Mouse (Mus musculus) MEL (cell line): ENCODE measurements around the gene Itga5.

ENCODE experiments used
- CTCF ChIP-seq, 3 experiments: IDR thresholded peaks in 2 of 3; conservative IDR thresholded peaks in 1 of 3; 2 replicates each; pipeline ENCODE4 v1.5.1; 2011 to 2012; ENCODE audit warnings: low read length in 3 of 3, low read depth in 2 of 3, mild to moderate bottlenecking in 2 of 3, improper control_type of control experiment in 1 of 3, inconsistent platforms in 1 of 3, mixed read lengths in 1 of 3, moderate library complexity in 1 of 3; ENCODE audit not compliant: control insufficient read depth in 1 of 3, insufficient read depth in 1 of 3, poor library complexity in 1 of 3, severe bottlenecking in 1 of 3
- E2F4 ChIP-seq: IDR thresholded peaks from 2 replicates; pipeline ENCODE4 v1.6.1; 2011; ENCODE audit warnings: low read depth, low read length, improper control_type of control experiment, borderline replicate concordance
- ETS1 ChIP-seq: IDR thresholded peaks from 2 replicates; pipeline ENCODE4 v1.6.1; 2012; ENCODE audit warnings: low read depth, mild to moderate bottlenecking, inconsistent platforms, low read length, improper control_type of control experiment, moderate library complexity
- GATA1 ChIP-seq: IDR thresholded peaks from 2 replicates; pipeline ENCODE4 v1.6.1; 2011; ENCODE audit warnings: low read depth, low read length, improper control_type of control experiment
- JUND ChIP-seq: IDR thresholded peaks from 2 replicates; pipeline ENCODE4 v1.6.1; 2011; ENCODE audit warnings: low read depth, mild to moderate bottlenecking, improper control_type of control experiment, low read length
- POLR2A ChIP-seq, 2 experiments: IDR thresholded peaks; 2 replicates each; pipeline ENCODE4 v1.6.1; 2011 to 2012; ENCODE audit warnings: low read length in 2 of 2, mild to moderate bottlenecking in 2 of 2, control low read depth in 1 of 2, improper control_type of control experiment in 1 of 2, low read depth in 1 of 2, moderate library complexity in 1 of 2; ENCODE audit not compliant: control insufficient read depth in 1 of 2, insufficient read depth in 1 of 2, poor library complexity in 1 of 2
- RCOR1 ChIP-seq: IDR thresholded peaks from 2 replicates; pipeline ENCODE4 v1.6.1; 2012; ENCODE audit warnings: low read depth, mild to moderate bottlenecking, inconsistent platforms, low read length, improper control_type of control experiment
- SIN3A ChIP-seq: IDR thresholded peaks from 2 replicates; pipeline ENCODE4 v1.6.1; 2012; ENCODE audit warnings: low read length, improper control_type of control experiment, inconsistent platforms
- TAL1 ChIP-seq: IDR thresholded peaks from 2 replicates; pipeline ENCODE4 v1.6.1; 2012; ENCODE audit warnings: mild to moderate bottlenecking, inconsistent platforms, low read length, moderate library complexity, mixed read lengths
- TCF12 ChIP-seq: IDR thresholded peaks from 2 replicates; pipeline ENCODE4 v1.6.1; 2014; ENCODE audit warnings: low read depth, mild to moderate bottlenecking, inconsistent platforms, low read length, improper control_type of control experiment, moderate library complexity

DNA sequence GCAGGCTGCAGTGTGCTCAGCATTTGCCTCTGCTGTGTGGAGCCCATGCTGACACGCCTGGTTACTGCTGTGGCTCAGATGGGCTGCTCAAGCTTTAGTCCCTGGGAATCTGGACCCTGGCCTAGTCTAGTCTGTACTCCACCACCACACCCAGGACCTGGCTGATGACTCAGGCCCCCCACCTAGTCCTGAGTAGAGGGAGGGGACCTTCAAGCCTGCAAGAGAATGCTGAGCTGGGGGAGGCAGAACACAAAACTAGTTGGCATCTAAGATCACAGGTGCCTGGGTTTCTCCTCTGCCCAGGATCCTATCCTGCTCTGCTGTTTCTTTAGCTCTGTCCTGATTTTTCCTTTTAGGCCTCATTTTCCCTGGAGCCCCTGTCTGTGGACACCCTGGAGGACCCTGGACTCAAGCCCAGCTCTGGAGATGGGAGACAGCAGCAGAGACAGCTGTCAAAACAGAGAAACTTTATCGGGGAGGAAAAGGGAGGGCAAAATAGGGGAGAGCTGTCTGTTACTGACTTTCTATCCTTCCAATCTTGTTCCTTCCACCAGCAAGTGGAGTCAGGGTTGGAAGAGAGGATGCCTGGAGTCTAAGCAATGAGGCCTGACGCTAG is 48.3 kb downstream of the Itga5 start:
- TF ChIP-seq SIN3A (no peak), TAL1 (no peak), CTCF (IDR thresholded peaks at IDR 0.05 in 2 of 3, conservative IDR thresholded peaks at IDR 0.05 in 1 of 3; ENCODE audit: control insufficient read depth in 1 of 3, insufficient read depth in 1 of 3, low read depth in 2 of 3, low read length in 3 of 3, poor library complexity in 1 of 3, severe bottlenecking in 1 of 3) (no peak), TCF12 (no peak), GATA1 (no peak), ETS1 (no peak), JUND (no peak), POLR2A (IDR thresholded peaks at IDR 0.05; ENCODE audit: control insufficient read depth in 1 of 2, insufficient read depth in 1 of 2, low read depth in 1 of 2, low read length in 2 of 2, poor library complexity in 1 of 2) (no peak), E2F4 (no peak), RCOR1 (no peak)
